Mouse (Mus musculus): ENCODE data around the gene Ptgs1.
"Not testable (repeated sequence)": the region's sequence is repeated elsewhere in the genome, so short reads cannot be mapped to it uniquely, and the experiment has no call there.

Gene Ptgs1

DNA sequence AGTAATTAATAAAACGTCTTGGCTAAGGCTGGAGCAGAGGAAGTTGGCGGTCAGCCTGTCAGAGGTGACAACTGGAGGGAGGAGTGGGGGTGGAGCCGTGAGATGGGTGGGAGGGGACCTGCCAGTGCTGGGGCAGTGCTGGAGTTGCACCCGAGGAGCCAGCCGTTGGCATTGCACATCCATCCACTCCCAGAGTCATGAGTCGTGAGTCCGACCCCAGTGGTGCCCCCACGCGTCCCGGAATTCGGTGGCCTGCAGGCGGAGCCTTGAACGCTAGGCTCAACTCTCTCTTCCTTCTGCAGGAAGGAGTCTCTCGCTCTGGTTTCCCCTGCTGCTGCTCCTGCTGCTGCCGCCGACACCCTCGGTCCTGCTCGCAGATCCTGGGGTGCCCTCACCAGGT is at the start of gene Ptgs1:
Gene Ptgs1, plus strand, starts transcription at position 61 of the 400 bp plus-strand sequence.
- in situ Hi-C loops (cut with MboI, MseI) = no loop called here

DNA sequence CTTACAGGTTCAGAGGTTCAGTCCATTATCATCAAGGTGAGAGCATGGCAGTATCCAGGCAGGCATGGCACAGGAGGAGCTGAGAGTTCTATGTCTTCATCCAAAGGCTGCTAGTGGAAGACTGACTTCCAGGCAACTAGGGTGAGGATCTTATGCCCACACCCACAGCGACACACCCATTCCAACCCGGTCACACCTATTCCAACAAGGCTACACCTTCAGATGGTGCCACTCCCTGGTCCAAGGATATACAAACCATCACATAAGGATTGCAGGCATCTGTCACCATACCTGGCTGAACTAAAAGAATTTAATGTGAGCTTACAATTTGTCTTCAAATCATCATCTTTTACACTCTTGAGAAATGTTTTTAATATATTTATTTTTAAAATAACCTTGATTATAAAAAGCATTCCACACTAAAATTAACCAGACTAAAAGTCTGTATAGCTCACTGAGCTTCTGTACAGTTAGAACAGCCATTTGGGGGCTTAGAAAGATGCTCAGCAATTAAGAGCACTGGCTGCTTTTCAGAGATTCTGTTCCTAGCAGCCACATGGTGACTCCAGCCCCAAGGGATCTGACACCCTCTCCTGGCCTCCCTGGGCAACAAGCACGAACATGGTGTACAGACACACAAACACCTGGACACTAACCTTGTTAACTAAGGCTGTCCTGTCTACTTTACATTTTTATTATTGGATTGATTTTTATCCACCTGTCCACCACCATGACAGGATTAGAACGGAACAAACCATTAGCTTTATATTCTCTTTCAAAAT is 48.4 kb upstream of the Ptgs1 start:
- in situ Hi-C loops (cut with MboI, MseI) = not testable (repeated sequence)

GRCm38 (mm10) chr2:36183278-36183677 is 46.9 kb upstream of the Ptgs1 start:
- in situ Hi-C loops (cut with MboI, MseI) = no loop called here

GRCm38 (mm10) chr2:36184192-36184591 is 46.0 kb upstream of the Ptgs1 start:
- in situ Hi-C loops (cut with MboI, MseI) = no loop called here

DNA sequence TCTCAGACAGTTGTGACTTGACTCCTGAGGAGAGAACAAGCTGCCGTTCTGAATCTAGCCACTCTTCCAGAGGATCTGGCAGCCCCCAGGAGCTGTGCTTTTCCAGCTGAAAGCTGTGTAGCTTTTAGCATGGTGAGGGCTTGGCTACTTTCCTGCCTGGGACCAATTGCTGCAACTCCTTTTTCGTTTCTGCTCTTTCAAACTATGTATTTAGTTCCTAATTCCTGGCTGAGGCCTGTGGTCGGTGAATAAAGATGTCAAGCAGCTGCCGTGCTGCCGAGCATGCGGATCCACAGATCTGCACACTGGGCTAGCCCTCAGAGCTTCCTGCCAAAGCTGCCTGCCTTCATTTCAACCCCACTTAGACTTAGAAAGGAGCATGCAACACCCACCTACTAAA is 45.4 kb upstream of the Ptgs1 start:
- in situ Hi-C loops (cut with MboI, MseI) = no loop called here

GRCm38 (mm10) chr2:36189200-36189599 is 41.0 kb upstream of the Ptgs1 start:
- in situ Hi-C loops (cut with MboI, MseI) = not testable (repeated sequence)

DNA sequence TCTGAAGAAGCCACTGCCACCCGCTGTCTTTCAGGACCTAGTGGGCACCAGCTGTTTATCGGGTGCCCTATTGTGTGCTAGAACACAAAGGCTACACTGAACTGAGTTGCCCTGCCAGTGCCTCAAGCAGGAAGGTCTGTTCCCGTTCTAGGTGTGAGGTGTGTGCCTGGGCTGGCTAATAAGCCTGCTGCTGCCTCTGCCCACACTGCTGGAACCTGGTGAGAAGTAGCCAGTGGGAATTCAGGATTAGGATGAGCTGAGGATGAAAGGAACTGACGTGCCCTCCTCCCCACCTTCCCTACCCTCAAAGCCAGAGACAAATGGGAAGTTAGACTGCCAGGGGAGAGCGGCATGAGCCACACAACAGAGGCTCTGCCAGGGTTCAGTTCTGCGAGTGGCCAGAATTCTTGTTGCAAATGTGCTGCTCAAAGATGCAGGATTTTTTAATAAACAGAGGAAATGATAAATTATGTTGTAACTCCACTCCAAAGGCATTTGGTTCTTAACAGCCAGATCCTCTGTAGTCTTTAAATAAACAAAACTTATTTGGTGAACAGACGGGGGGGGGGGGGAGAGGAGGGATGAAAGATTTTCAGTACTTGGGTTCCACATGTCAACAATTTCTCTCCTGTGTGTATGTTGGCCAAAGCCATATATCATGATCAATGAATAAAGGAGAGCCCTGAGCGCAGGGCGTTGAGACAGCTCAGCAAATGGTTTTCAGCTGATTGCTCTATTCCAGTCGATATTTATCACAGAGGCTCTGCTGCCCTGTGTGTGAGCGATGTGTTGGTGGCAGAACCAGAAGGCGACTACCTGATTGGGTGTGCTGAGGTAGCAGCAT is 38.9 kb upstream of the Ptgs1 start:
- in situ Hi-C loops (cut with MboI, MseI) = no loop called here

DNA sequence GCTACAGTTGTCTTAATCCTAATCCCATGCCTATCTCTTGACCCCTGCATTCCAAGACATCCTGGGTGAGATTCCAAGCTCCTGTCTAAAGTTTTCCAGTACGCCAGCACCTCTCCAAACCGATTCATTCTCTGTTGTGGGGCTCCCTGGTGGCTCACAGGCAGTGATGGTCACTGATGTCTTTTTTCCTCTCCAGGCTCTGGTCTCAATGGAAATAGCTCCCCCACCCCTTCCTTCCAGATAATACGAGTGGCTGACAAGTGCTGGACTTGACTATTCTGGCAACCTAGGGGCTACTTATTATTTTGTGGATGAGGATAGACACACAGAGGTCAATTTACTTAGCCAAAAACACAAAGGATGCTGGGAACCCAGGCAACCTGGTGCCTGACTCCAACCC is 33.2 kb upstream of the Ptgs1 start:
- in situ Hi-C loops (cut with MboI, MseI) = no loop called here

DNA sequence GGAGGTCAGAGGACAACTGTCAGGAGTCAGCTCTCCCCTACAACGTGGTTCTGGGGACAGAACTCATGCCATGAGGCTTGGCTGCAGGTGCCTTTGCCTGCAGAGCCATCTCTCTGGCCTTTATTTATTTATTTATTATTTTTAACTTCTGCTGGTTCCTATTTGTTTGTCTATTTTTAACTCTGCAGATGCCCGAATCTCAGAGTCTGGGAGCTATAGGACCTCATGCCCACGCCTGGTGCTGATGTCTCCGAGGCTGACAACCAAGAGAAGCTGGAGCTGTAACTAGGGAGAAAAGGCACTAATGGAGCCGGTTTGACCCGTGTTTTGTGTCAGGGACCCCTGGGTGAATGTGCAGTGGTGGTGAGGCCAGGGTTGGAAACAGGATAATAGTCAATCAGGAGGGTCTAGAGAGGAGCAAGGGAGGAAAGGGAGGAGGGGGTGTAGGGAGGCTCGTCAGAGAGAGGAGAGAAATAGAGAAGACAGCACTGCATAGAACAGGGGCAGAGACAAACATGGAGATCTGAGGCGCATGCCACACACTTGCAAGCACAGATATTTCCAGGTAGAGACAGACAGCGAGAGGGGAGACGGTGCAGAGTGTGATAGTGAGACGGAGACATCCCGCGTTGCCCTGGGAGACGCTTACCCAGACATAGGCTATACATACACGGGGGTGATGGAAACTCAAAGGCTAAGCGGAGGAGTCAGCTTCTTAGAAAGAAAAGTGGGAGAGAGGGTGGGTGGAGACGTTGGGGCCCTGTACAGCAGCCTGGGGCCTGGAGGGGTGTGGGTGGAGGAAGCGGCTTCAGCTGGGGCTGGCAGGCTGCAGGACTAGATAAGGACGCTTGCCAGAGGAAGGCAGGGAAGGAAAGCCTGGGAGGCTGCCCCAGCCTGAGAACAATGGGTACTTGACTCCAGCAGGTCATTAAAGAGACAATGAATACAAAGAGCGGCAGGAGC is 32.0 kb upstream of the Ptgs1 start:
- in situ Hi-C loops (cut with MboI, MseI) = no loop called here

DNA sequence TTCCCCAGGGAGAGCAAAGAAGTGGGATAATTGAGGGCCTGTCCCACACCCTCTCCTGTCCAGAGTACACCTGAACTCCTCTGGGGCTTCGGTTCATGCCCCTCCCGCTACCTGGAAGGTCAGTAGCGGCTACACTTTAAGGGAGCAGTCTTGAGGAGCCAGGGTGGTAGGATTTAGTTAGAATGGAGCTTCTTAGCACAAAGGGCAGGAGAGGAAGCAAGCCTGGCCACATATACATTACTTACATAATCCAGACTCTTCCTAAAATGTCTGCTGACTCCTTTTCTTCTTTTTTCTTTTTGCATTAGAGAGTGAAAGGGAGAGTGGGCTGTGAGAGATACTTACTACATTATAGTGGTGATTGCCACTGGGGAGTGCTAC is 31.4 kb upstream of the Ptgs1 start:
- in situ Hi-C loops (cut with MboI, MseI) = no loop called here

- in situ Hi-C loops (cut with MboI, MseI) = no loop called here
Observed at GRCm38 (mm10) chr2:36200813-36201212, 29.4 kb upstream of the Ptgs1 start.

DNA sequence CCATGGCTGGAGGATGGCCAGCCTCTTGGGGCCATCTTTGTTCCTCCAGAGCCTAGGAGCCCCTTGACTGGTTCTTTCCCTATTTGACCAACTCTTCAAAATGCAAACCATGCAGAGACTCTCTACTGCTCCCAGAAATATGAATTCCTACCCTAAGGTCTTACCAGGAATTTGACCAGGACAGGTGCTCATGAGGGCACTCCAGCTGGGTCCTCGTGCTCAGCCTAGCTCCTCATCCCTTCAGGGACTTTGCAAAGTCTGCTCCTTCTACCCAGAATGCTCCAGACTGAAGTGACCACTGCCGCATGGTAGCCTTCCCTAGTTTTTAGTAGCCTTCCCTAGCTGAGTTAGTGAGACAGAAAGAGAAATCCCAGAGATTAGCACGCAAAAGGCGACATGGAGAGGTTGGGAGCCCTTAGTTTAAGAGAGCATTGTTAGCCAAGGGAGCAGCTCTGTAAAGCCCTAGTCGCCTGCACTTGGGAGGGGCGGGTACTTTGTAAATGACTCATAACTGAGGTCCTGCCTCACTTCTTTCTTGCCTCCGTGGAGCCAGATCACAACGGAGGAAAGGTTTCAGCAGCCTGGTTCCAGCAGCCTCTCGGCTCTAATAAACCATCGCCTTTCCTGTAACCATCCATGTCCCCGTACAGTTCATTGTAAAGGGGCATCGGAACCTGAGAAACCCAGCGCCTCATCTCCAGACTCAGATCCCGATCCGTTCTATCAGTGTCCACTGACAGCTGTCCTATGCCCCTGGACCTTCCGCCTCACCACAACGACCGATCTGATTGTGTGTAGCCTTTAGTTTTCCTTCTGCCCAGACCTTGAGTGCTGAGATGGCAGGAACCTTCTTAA is 28.2 kb upstream of the Ptgs1 start:
- in situ Hi-C loops (cut with MboI, MseI) = no loop called here

GRCm38 (mm10) chr2:36202611-36202880 is 27.7 kb upstream of the Ptgs1 start:
- in situ Hi-C loops (cut with MboI, MseI) = no loop called here

DNA sequence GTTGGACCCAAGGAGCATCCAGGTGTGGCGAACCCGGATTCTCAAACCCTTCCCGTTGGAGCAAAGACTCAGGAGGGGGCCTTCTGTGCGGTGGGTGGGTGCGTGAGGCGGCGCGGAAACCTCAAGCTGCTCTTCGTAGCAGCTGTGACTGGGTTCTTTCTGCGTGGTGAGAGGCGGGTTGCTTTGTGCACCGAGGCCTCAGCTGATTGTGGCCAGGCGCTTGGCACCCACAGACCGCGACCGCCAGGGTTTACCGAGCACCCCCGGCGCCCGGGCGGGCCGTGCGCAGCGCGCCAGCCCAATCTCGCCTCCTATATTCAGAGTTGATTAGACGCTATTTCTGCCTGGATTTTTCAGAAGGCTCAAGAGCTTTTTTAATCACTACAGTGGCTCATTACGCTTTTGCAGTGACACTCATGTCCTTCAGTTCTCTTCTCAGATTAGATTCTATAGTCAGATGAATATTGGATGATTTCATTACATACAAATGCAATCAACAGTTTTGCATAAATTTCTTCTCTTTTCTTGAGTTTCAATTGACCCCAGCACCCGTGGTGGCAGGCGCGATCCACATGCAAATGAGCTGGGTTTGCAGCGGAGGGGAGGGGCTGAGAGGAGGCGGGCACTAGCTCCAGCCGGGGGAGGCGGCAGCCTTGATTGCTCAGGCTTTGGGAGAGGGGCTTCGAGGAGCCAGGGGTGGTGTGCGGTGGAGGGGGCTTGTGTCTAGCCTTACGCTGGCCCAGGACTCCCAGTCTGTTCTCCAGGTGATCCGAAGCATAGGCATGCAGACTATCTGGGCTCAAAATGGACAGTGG is 27.0 kb upstream of the Ptgs1 start:
- in situ Hi-C loops (cut with MboI, MseI) = no loop called here

DNA sequence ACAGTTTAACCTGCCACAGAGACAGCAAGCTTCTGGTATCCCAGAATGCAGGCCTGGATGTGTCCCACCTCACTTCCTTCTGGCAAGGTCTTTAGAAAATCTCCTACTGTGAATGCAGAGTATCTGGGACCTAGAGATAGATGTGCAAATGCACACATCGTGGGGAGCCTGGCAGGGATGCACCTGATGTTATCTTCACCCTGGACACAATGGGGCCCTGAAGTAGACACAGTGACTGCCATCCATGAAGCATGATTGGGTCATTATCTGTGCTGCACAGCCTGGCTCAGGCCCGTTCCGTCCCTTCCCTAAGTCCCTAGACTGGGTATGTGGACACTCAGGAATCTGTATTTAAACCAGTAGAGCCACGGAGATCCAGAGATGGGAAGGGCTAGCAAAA is 25.6 kb upstream of the Ptgs1 start:
- in situ Hi-C loops (cut with MboI, MseI) = no loop called here

GRCm38 (mm10) chr2:36207071-36207470 is 23.2 kb upstream of the Ptgs1 start:
- in situ Hi-C loops (cut with MboI, MseI) = no loop called here

DNA sequence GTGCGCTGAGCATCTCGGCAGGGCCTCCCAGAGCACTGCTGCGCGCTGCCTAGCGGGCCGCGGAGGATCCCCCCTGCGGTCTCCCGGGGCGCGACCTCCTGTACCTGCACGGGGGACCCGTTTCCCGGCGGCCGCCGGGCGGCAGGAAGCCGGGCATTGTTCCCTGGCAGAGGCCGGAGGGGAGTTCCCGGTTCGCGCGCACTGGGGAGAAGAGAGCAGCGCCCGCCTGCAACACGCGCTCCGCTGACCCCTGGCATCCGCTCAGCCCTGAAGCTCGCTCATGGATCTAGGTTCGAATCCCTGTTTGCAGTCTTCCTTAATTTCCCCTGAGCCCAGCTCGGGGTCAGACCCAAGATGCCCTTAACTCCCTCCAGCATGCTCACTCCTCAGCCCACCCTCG is 19.4 kb upstream of the Ptgs1 start:
- in situ Hi-C loops (cut with MboI, MseI) = loop anchor here (5.0 to 10.0 kb wide), 2 partner anchors 203 to 1144 kb away; partner anchors contain the start of gene Pdcl

DNA sequence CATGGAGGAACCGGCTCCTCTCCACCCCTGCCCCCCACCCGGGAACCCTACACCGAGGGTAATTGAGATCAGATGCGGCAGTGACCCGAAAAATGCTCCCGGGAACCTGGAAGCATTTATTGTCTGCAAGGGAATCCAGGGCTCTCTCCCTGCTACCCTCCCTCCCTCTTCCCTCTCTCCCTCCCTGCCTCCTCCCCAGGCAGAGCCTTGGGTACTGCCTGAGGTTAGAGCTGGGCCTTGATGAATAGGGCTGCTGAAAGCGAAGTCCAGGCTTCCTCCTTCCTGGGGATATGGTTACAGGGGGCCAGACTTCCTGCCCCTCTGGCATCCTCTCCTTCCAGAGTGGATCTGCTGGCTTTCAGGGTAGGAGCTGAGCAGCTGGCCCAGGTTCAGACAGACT is 18.4 kb upstream of the Ptgs1 start:
- in situ Hi-C loops (cut with MboI, MseI) = loop anchor here (5.0 to 10.0 kb wide), 2 partner anchors 204 to 1143 kb away; partner anchors contain the start of gene Pdcl

GRCm38 (mm10) chr2:36213108-36213507 is 17.1 kb upstream of the Ptgs1 start:
- in situ Hi-C loops (cut with MboI, MseI) = loop anchor here (5.0 to 10.0 kb wide), 2 partner anchors 206 to 1142 kb away; partner anchors contain the start of gene Pdcl

- in situ Hi-C loops (cut with MboI, MseI) = loop anchor here (5.0 to 10.0 kb wide), 2 partner anchors 207 to 1141 kb away; partner anchors contain the start of gene Pdcl
Observed at GRCm38 (mm10) chr2:36214023-36214422, 16.2 kb upstream of the Ptgs1 start.

Data from regulatory T cell (primary cell).